Mouse (Mus musculus) kidney, adult 10 weeks (tissue): ENCODE data around the gene Hnrnpl. TPM values are rescaled to one million over a fixed set of nuclear protein-coding genes. Genes with fewer than 3 reads are reported as not detected.

Source experiments
- polyA plus RNA-seq: library from polyadenylated mRNA; stranded (reverse); fragments of 350-450 nt; fragmentation: Illumina TruSeq; extraction: RNeasy Lipid Tissue Mini Kit (QIAGEN cat#74804); gene quantifications from one replicate; pipeline ENCODE4 v1.2.3, GENCODE M21; 2014; ENCODE audit warnings: low read depth, low replicate concordance

The Hnrnpl gene
- 173 TPM for polyA plus RNA-seq

GRCm38 (mm10) chr7:28808221-28808941 lies at the start of gene Hnrnpl:
Gene Hnrnpl (plus strand): TSS chr7:28808541.

GRCm38 (mm10) chr7:28766173-28766879 lies 42.0 kb upstream of the Hnrnpl start, which contains the start of gene Sirt2:
Gene Sirt2 (plus strand): TSS chr7:28766735.

GRCm38 (mm10) chr7:28767462-28767965 lies 40.8 kb upstream of the Hnrnpl start, which contains the start of gene Nfkbib:
Gene Nfkbib (minus strand): TSS chr7:28767512.

GRCm38 (mm10) chr7:28788307-28789195 lies 19.8 kb upstream of the Hnrnpl start, which contains the start of gene Rinl:
Gene Rinl (plus strand): TSS chr7:28788969.

GRCm38 (mm10) chr7:28824941-28825685 lies 16.8 kb downstream of the Hnrnpl start, which contains the start of gene Ech1:
Gene Ech1 (plus strand): TSS chr7:28825217.

DNA sequence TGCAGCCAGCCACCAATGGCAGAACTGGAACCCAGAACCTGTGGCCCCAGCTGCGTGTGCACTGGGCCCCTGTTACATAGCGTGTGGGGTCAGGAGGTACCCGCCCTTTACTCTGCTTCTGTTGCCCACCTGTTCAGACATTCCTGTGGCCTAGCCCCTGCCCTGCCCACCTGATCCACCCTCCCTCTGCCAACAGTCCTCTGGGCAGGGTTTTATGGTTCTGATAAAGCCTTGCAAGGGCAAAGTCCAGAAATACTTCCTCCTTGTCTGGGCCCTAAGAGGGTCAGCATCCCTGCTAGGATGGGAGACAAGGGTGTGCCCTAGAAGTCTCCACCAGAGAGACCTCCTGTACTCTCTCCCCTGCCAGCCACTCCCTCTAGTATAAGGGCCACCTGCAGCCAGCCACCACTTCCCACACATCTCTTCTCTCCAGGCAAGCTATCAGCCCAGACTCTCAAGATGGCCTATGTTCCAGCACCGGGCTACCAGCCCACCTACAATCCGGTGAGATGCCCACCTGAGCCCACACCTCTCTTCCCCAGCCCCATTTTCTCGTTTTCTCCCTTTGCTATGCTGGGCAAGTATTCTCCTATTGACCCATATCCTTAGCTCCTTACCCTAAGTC lies 25.5 kb downstream of the Hnrnpl start, which contains the start of gene Lgals4:
Lgals4 (plus strand) TSS at position 132 of the 625 bp plus-strand sequence.

DNA sequence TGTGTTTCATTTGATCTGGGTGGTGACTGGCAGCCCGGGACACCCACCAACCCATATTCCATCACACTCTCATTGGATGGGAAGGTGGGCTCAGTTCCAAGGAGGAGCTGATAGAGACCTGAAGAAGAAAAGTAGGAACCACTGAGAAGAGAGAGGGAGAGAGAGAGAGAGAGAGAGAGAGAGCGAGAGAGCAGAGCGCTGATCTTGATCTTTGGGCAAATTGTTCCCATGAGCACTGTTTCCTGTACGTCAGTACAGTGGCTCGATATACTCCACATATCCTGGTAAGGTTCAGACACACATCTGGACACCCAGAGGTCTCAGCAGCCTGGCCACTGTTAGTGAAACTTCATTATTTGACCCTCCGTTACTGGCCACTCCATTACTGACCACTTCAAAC lies 55.2 kb downstream of the Hnrnpl start, which contains the start of gene Lgals7:
Lgals7 (plus strand) TSS at position 314 of the 400 bp plus-strand sequence.

Other genes starting within 250 kb of the Hnrnpl start
- gene Samd4b, start 210.4 kb upstream of the Hnrnpl start, polyA plus RNA-seq: 8.9 TPM
- 1.2 TPM for gene Pak4, start 210.4 kb upstream of the Hnrnpl start, polyA plus RNA-seq
- gene Acp7, start 177.2 kb upstream of the Hnrnpl start, polyA plus RNA-seq: not detected
- gene Fbxo27, start 115.7 kb upstream of the Hnrnpl start, polyA plus RNA-seq: not detected
- 0.49 TPM for gene Fbxo17, start 91.7 kb upstream of the Hnrnpl start, polyA plus RNA-seq
- gene Mrps12, start 66.7 kb upstream of the Hnrnpl start, polyA plus RNA-seq: 28.9 TPM
- gene Sars2, start 66.5 kb upstream of the Hnrnpl start, polyA plus RNA-seq: 0.24 TPM
- gene Ccer2, start 52.4 kb upstream of the Hnrnpl start, polyA plus RNA-seq: not detected
- gene Sirt2, start 41.8 kb upstream of the Hnrnpl start, polyA plus RNA-seq: 20.8 TPM
- gene Nfkbib, start 41.0 kb upstream of the Hnrnpl start, polyA plus RNA-seq: not detected
- 3.4 TPM for gene Rinl, start 19.6 kb upstream of the Hnrnpl start, polyA plus RNA-seq
- 25.7 TPM for gene Ech1, start 16.7 kb downstream of the Hnrnpl start, polyA plus RNA-seq
- gene Lgals4, start 25.3 kb downstream of the Hnrnpl start, polyA plus RNA-seq: 2.0 TPM
- gene Lgals7, start 55.3 kb downstream of the Hnrnpl start, polyA plus RNA-seq: not detected
- not detected for gene Capn12, start 72.9 kb downstream of the Hnrnpl start, polyA plus RNA-seq
- 31.0 TPM for gene Actn4, start 153.8 kb downstream of the Hnrnpl start, polyA plus RNA-seq
- 3.8 TPM for gene Eif3k, start 173.3 kb downstream of the Hnrnpl start, polyA plus RNA-seq
- gene Map4k1, start 173.5 kb downstream of the Hnrnpl start, polyA plus RNA-seq: not detected